Mouse (Mus musculus) right cerebral cortex, postnatal 10 days (tissue): ENCODE measurements around the gene Gpm6b.

ENCODE experiments used
- DNase-seq, 2 experiments: peaks; one replicate each; pipeline ENCODE4 v3.0.0; 2021; ENCODE audit warnings: low spot score in 2 of 2

Gene Gpm6b

DNA sequence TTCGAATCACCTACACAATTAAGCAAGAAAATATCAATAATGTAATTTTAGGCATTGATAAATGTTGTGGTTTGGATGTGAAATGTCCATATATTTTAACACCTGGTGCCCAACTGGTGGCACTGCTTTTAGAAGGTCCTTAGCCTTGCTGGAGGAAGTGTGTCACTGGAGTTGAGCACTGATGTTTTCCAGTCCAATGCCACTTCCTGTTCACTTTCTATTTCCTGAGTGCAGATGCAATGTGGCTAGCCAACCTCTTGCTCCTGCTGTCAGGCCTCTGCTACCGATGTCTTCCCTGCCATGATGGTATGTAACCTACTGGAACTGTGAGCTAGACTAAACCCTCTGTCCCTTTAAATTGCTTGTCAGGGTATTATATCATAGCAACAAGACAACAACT is 65.6 kb downstream of the Gpm6b start:
- DNase-seq, result no peak

DNA sequence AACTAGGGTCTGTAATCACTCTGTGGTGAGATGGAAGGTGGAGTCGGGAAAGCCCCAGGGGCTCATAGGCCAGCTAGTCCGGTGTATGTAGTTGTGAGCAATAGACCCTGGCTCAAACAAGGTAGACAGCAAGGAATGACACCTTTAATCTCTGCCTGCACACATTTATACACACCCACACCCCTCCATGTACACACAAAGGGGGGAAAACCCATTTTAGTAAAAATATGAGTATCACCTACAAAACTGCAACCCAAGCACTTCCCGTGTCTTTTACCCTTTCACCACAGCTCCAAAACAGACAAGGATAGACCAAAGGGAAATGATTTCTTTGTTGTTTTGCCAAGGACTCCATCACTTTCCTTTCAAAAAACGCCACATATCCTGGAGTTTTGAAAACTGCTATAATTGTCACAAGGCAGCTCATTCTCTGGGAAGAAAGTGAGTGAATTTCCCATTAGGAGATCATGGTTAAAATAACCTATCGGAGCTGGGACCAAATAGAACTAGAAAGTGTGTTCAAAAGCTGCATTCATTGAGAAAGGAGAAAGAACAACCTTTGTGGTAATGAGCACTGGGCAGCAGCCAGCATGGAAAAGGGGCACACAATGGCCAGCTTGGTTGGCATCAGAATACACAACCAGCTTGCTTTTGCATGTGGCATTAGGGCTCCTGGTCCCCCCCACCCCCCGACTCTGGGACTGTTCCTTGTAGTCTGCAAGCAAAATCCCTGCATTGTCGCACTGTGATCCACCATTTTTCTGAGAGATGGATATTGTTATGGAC is 68.9 kb downstream of the Gpm6b start:
- peak; percentile 57 to 68 for DNase-seq

DNA sequence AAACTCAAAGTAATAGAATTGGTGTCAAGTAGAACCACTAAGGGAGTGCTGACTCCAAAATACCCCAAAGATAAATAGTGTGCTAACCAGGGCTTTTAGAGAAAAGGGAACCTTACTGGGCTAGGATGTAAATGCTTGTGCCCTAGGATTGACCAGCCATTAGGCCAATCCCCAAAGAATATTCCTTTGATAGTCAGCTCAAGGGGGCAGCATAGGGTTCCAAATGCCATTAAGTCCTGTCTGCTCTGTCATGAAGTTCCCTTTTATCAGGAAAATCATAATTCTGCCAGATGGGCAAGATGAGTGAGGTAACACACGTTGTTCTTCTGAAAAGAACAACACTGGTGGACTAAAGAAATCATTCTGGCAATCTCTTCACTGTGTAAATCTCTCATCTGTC is 70.1 kb downstream of the Gpm6b start:
- DNase-seq, result no peak

- DNase-seq, result no peak
These were observed 76.5 kb downstream of the Gpm6b start for GRCm38 (mm10) chrX:166315251-166315650.

GRCm38 (mm10) chrX:166316552-166317375 is 78.1 kb downstream of the Gpm6b start:
- DNase-seq, result peak; percentile 69 to 81

GRCm38 (mm10) chrX:166317376-166317679 is 78.6 kb downstream of the Gpm6b start:
- peak in 1 of 2 experiments; percentile 35 for DNase-seq

- DNase-seq, result peak; percentile 46 to 58
These were observed 84.5 kb downstream of the Gpm6b start for GRCm38 (mm10) chrX:166323226-166323625.

- no peak for DNase-seq
These were observed 88.9 kb downstream of the Gpm6b start for GRCm38 (mm10) chrX:166327621-166328020.

GRCm38 (mm10) chrX:166328219-166328901 is 89.6 kb downstream of the Gpm6b start:
- no peak for DNase-seq

GRCm38 (mm10) chrX:166328904-166329451 is 90.3 kb downstream of the Gpm6b start:
- peak; percentile 65 to 68 for DNase-seq

GRCm38 (mm10) chrX:166334516-166335136 is 95.9 kb downstream of the Gpm6b start:
- DNase-seq, result no peak

- DNase-seq, result no peak
These were observed 99.6 kb downstream of the Gpm6b start for GRCm38 (mm10) chrX:166338353-166338752.

- peak; percentile 55 to 66 for DNase-seq
These were observed 100.2 kb downstream of the Gpm6b start for GRCm38 (mm10) chrX:166338784-166339520.

- no peak for DNase-seq
These were observed 101.2 kb downstream of the Gpm6b start for GRCm38 (mm10) chrX:166339911-166340310.

DNA sequence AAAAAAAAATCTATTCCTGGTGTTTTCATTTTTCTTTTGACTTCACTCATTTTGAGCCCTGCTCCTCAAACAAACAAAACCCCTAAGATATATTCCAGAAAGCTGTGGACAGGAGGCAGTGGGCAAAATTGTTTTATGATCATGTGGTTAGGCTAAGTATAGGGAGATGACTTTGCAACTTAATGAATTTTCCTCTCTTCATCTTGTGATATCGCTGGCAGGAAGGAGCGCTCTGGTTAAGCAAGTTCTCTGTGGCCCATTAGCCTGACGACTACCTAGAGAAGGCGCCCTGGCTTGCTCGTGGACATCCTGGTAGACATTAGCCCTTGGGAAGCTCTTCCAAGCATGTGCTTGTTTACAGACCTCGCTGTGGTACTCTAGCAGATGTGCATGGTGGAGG is 103.1 kb downstream of the Gpm6b start:
- DNase-seq, result no peak

DNA sequence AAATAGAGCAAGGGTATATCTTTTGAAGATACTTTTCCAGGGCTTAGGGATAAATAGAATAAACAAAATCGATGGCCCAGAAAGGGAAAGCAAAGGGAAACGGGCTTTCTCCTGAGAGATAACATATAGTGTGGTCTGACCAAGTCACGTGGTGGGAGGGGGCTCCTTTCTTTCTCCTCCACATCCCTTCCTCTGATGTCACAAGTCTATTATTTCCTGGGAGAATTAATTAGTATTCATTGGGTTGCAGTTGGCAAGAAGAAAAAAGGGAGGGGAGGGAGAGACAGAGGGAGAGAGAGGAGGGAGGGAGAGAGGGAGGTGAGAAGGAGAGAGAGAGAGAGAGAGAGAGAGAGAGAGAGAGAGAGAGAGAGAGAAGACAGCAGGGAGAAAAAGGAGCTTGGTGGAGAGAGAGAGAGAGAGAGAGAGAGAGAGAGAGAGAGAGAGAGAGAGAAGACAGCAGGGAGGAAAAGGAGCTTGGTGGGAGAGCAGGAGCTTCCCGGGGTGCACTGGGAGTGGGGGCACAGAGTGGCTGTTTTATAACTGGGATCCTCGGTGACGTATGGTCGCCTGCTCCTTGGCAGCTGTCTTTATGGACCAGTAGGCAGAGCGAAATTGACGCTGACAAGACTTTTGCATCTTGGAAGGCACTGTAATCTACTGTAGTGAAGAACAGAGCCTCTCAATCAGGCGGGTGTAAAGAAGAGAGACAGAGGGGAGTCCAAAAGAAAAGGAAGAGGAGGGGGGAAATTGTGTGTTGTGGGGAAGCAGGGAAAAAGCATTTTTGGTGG is 105.7 kb downstream of the Gpm6b start:
- DNase-seq, result peak; percentile 78 to 88

GRCm38 (mm10) chrX:166348086-166348485 is 109.4 kb downstream of the Gpm6b start:
- DNase-seq, result no peak

- DNase-seq, result no peak
These were observed 109.9 kb downstream of the Gpm6b start for GRCm38 (mm10) chrX:166348634-166349033.

DNA sequence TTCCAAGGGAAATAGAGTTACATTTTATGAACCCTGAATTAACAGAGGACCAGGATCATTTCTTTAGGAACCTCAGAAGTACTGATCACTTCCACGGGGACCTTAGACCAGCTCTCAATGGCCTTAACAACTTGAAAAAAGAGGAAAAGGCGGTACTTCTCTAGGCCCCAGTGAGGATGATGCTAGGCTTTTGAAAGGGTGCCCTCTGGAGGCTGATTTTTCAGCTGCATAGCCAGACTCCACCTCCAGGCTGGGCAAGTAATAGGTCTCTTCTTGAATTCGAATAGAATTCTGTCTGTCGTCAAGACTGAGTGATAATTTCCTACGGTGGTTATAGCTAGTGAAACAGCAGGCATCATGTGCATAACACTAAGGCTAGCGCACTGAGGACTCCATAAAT is 113.1 kb downstream of the Gpm6b start:
- DNase-seq, result peak; percentile 53 to 74

GRCm38 (mm10) chrX:166353412-166353811 is 114.7 kb downstream of the Gpm6b start:
- DNase-seq, result no peak
